Mouse (Mus musculus) forebrain, embryonic 12.5 days (tissue): ENCODE results near the gene Olfr1392. TPM values are rescaled to one million over a fixed set of nuclear protein-coding genes. Genes with fewer than 3 reads are reported as not detected.
"Not testable (repeated sequence)": the region's sequence is repeated elsewhere in the genome, so short reads cannot be mapped to it uniquely, and the experiment has no call there.

Experiments used
- ATAC-seq: fragments of 200-750 bp; cut with Nextera tagmentation; 2 replicates; pipeline ENCODE4 v1.8.0; 2017; ENCODE audit warnings: moderate TSS enrichment; ENCODE audit not compliant: low FRiP score
- H3K27ac ChIP-seq: fragments of 300-500 bp; sonication (generic); 2 replicates; pipeline ENCODE4 v1.5.1; 2016; ENCODE audit warnings: mild to moderate bottlenecking
- H3K27me3 ChIP-seq: fragments of 300-500 bp; sonication (generic); 2 replicates; pipeline ENCODE4 v1.6.1; 2016; ENCODE audit warnings: mild to moderate bottlenecking
- H3K36me3 ChIP-seq: fragments of 300-500 bp; sonication (generic); replicated peaks from 2 replicates; pipeline ENCODE4 v1.6.1; 2016; ENCODE audit warnings: mild to moderate bottlenecking
- H3K4me1 ChIP-seq: fragments of 300-500 bp; sonication (generic); 2 replicates; pipeline ENCODE4 v1.6.1; 2016
- H3K4me2 ChIP-seq: fragments of 300-500 bp; sonication (generic); 2 replicates; pipeline ENCODE4 v1.6.1; 2016; ENCODE audit warnings: mild to moderate bottlenecking, moderate library complexity
- H3K4me3 ChIP-seq: fragments of 300-500 bp; sonication (generic); replicated peaks from 2 replicates; pipeline ENCODE4 v1.5.1; 2016; ENCODE audit warnings: mild to moderate bottlenecking
- H3K9ac ChIP-seq: fragments of 300-500 bp; sonication (generic); 2 replicates; pipeline ENCODE4 v1.6.1; 2016; ENCODE audit warnings: mild to moderate bottlenecking
- H3K9me3 ChIP-seq: fragments of 300-500 bp; sonication (generic); 2 replicates; pipeline ENCODE4 v1.6.1; 2016
- WGBS: fragments of 180-500 bp; shearing (Covaris S2); methylation state at CpG from one replicate; pipeline ENCODE4 v1.1.7; 2016; 5-methylcytosine and 5-hydroxymethylcytosine counted together
- polyA plus RNA-seq: library from polyadenylated mRNA; unstranded; fragments of >200 nt; fragmentation: Nextera tagmentation; extraction: Ambion mirVana; gene quantifications from 2 replicates; pipeline ENCODE4 v1.2.1, GENCODE M21; 2016

The Olfr1392 gene
- polyA plus RNA-seq, 1 experiment from 2014 or later = not detected

DNA sequence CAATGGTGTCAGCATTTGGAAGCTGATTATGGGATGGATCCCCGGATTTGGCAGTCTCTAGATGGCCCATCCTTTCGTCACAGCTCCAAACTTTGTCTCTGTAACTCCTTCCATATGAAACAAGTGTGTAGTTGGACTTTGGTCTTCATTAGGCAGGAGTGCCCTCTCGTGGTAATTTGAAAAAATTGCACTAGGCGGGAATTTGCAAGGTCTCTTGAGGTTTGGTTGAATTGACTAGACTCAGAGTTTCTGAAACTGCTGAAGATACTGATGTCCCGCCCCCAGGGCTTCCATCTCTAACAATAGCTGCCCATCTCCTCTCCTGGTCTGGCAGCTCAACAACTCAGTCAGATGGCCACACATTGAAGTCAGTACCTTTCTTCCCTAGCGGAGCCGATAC, 13.7 kb upstream of the Olfr1392 start:
- no peak overlapping the region for H3K4me2 ChIP-seq
- H3K27me3 ChIP-seq = no peaks in the 10 kb centered on the region
- ATAC-seq = 0 out of 2 replicates have a peak, but pooled peaks have one; percentile 11
- H3K9ac ChIP-seq = no peak overlapping the region
- no peaks in the 10 kb centered on the region for H3K36me3 ChIP-seq
- WGBS = 31% methylated on average over 7 of the region's 7 CpGs
- no peaks in the 10 kb centered on the region for H3K4me1 ChIP-seq
- no peak overlapping the region for H3K27ac ChIP-seq
- H3K4me3 ChIP-seq = no peak overlapping the region
- no peaks in the 10 kb centered on the region for H3K9me3 ChIP-seq

GRCm38 (mm10) chr11:49273834-49274519, 11.1 kb upstream of the Olfr1392 start:
- H3K4me2 ChIP-seq = no peak overlapping the region

GRCm38 (mm10) chr11:49278222-49278621, 6.9 kb upstream of the Olfr1392 start, which contains the start of gene Olfr1393:
Gene Olfr1393, plus strand, starts transcription at chr11:49278304.
- Histone ChIP-seq H3K27ac (no peak within 1 kb of the TSS), H3K27me3 (no peaks in the 10 kb centered on the region), H3K9me3 (no peaks in the 10 kb centered on the region), H3K4me3 (no peak within 1 kb of the TSS), H3K4me2 (no peak within 1 kb of the TSS), H3K4me1 (no peaks in the 10 kb centered on the region), H3K9ac (no peak within 1 kb of the TSS), H3K36me3 (no peaks in the 10 kb centered on the region)
- no peak for ATAC-seq
- WGBS = 87% methylated on average over 3 of the region's 3 CpGs

More at GRCm38 (mm10) chr11:49273834-49274519, 11.1 kb upstream of the Olfr1392 start:
- ATAC-seq = peak; percentile 27; the same call in 1 of the 2 replicates
- 72% methylated on average over 11 of the region's 11 CpGs for WGBS
- H3K4me3 ChIP-seq = no peak overlapping the region
- H3K36me3 ChIP-seq = no peaks in the 10 kb centered on the region
- H3K4me1 ChIP-seq = no peaks in the 10 kb centered on the region
- H3K9ac ChIP-seq = no peak overlapping the region
- no peak overlapping the region for H3K27ac ChIP-seq
- H3K9me3 ChIP-seq = no peaks in the 10 kb centered on the region
- no peaks in the 10 kb centered on the region for H3K27me3 ChIP-seq

- H3K9ac ChIP-seq = no peak overlapping the region
- H3K4me3 ChIP-seq = no peak overlapping the region
- no peaks in the 10 kb centered on the region for H3K27me3 ChIP-seq
- no peaks in the 10 kb centered on the region for H3K4me1 ChIP-seq
- no peaks in the 10 kb centered on the region for H3K36me3 ChIP-seq
- WGBS = 84% methylated on average over 2 of the region's 2 CpGs
- no peak overlapping the region for H3K27ac ChIP-seq
- no peak for ATAC-seq
- no peaks in the 10 kb centered on the region for H3K9me3 ChIP-seq
- no peak overlapping the region for H3K4me2 ChIP-seq
Measured at GRCm38 (mm10) chr11:49287251-49287650, 2.2 kb downstream of the Olfr1392 start.

DNA sequence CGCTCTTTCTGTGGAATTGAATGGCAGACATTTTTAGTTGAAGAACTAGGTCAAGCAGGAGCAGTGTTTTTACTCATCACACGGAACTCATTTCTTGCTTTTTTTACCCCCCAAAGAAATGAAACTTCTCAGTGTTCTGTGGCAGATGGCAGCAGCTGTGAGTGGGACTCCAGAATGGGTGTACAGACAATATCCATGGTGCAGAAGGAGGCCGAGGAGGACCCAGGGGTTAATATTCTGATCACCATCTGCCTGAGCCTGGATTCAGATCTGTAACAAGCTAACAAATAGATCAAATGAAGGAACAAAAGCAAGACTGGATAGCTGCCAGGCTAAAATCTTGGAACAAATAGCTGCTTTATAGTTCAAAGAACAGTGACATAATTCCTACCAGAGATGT, 7.7 kb downstream of the Olfr1392 start:
- Histone ChIP-seq H3K9me3 (no peaks in the 10 kb centered on the region), H3K4me1 (peaks cover 2% of the 10 kb centered on the region; the same call in 1 of the 2 replicates), H3K27ac (no peak overlapping the region), H3K36me3 (no peaks in the 10 kb centered on the region), H3K27me3 (no peaks in the 10 kb centered on the region), H3K4me2 (no peak overlapping the region), H3K4me3 (no peak overlapping the region), H3K9ac (no peak overlapping the region)
- no peak for ATAC-seq
- WGBS = 66% methylated on average over 3 of the region's 3 CpGs

DNA sequence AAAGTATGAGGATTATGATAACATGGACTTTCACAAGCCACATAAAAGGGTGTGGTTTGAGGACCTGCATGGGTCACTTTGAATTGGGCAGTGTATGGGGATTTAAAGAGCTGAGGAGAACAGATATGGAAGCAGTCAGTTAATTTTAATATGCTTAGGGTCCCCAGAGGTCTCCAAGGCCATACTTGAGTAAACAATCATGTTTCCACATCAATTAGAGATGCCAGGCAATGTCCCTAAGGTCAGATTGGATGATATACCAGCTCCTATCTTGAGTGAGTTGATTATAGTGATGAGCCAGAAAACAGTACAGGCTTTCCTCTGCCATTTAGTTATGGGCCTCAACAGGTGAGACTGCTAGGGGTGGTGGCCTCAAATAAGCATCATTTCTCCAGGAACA, 19.4 kb downstream of the Olfr1392 start, which contains the start of gene Olfr10:
TSS of gene Olfr10 (plus strand) at position 301 of the 400 bp plus-strand sequence.
- Histone ChIP-seq H3K4me2 (no peak within 1 kb of the TSS), H3K9me3 (no peaks in the 10 kb centered on the region), H3K27me3 (no peaks in the 10 kb centered on the region), H3K36me3 (no peaks in the 10 kb centered on the region), H3K9ac (no peak within 1 kb of the TSS), H3K4me1 (no peaks in the 10 kb centered on the region), H3K4me3 (no peak within 1 kb of the TSS), H3K27ac (no peak within 1 kb of the TSS)
- ATAC-seq = no peak

DNA sequence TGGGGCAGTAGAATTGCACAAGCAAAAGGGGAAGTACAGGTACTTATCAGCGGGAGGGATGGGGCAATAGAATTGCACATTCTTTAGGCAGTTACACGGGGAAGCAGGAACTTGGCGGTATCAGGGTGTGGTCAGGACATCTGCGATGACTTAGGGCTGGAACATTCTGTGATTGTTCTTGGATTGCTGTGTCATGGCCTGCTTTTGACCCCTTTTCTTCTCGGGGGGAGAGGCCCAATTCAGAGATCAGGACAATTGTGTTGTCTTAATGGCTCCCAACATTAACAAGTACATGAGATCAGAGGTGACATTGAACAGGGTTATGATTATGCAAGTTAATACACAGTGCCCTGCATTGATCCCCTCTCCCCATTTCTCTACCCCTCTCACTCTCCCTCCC, 23.5 kb downstream of the Olfr1392 start:
- H3K36me3 ChIP-seq, H3K27me3 ChIP-seq, H3K9ac ChIP-seq, H3K9me3 ChIP-seq, ATAC-seq, H3K4me1 ChIP-seq, H3K4me2 ChIP-seq, H3K27ac ChIP-seq, H3K4me3 ChIP-seq: not testable (repeated sequence)
- 83% methylated on average over 5 of the region's 5 CpGs for whole genome bisulfite sequencing

DNA sequence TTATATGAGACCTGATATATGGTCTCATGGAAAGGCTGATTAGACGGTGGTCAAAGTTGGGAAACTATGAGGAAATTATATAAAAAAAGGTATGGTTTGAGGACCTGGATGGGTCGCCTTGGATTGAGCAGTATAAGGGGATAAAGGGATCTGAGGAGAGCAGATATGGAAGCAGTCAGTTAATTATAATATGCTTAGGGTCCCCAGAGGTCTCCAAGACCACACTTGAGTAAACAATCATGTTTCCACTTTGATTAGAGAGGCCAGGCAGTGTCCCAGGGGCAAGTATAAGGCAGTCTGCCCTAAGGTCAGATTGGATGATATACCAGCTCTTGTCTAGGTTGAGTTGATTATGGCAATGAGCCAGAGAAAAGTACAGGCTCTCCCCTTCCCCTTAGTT, 37.4 kb downstream of the Olfr1392 start, which contains the start of gene Olfr1391:
TSS of gene Olfr1391 (plus strand) at position 301 of the 400 bp plus-strand sequence.
- no peak for ATAC-seq
- 75% methylated on average over 2 of the region's 2 CpGs for WGBS

DNA sequence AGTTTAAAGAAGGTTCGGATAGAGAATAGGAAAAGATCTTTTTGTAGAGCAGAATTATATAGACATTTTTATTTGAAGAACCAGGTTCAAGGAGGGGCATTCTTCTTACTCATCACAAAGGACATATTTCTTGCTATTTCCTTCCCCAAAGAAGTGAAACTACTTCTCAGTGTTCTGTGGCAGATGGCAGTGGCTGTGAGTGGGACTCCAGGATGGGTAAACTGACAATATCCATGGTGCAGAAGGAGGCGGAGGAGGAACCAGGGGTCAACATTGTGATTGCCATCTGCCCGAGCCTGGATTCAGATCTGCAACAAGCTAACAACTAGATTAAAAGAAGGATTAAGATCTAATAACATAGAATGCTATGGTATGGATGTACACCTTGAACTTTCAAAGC, 41.6 kb downstream of the Olfr1392 start:
- ATAC-seq = no peak
- Histone ChIP-seq H3K4me1 (no peaks in the 10 kb centered on the region), H3K27ac (no peak overlapping the region), H3K9me3 (no peaks in the 10 kb centered on the region), H3K27me3 (no peaks in the 10 kb centered on the region), H3K36me3 (no peaks in the 10 kb centered on the region), H3K9ac (no peak overlapping the region), H3K4me3 (no peak overlapping the region), H3K4me2 (no peak overlapping the region)
- 90% methylated on average over 3 of the region's 3 CpGs for WGBS

More for the DNA sequence above, 37.4 kb downstream of the Olfr1392 start, which contains the start of gene Olfr1391:
- Histone ChIP-seq H3K4me1 (no peaks in the 10 kb centered on the region), H3K4me3 (no peak within 1 kb of the TSS), H3K27ac (no peak within 1 kb of the TSS), H3K9me3 (no peaks in the 10 kb centered on the region), H3K36me3 (no peaks in the 10 kb centered on the region), H3K27me3 (no peaks in the 10 kb centered on the region), H3K4me2 (no peak within 1 kb of the TSS), H3K9ac (no peak within 1 kb of the TSS)

DNA sequence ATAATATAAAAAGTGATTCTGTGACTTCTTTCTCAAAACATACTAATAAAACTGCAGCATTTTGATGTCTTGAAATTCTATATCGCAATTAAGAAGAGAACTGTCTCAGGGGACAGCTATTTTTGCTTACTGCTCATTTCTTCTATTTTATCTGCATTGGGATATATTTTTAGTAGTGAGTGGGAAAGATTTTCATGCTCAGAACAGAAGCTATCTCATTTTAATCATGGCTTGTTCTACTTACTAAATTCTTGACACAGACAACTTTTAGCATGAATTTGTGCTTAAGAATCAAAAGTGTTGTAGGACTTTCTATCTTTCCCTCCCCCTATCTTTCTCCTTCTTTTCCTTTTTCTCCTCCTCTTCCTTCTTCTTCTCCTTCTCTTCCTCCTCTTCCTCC, 44.6 kb downstream of the Olfr1392 start:
- Histone ChIP-seq H3K9ac (no peak overlapping the region), H3K4me1 (no peaks in the 10 kb centered on the region), H3K9me3 (no peaks in the 10 kb centered on the region), H3K27ac (no peak overlapping the region), H3K4me3 (no peak overlapping the region), H3K4me2 (no peak overlapping the region), H3K27me3 (no peaks in the 10 kb centered on the region), H3K36me3 (no peaks in the 10 kb centered on the region)
- no peak for ATAC-seq
- 82% methylated on average over 1 of the region's 1 CpGs for WGBS

GRCm38 (mm10) chr11:49334888-49335287, 49.8 kb downstream of the Olfr1392 start, which contains the start of gene Olfr1390:
Gene Olfr1390, plus strand, starts transcription at chr11:49335188.
- Histone ChIP-seq H3K4me1 (no peaks in the 10 kb centered on the region), H3K9me3 (no peaks in the 10 kb centered on the region), H3K4me3 (no peak within 1 kb of the TSS), H3K36me3 (no peaks in the 10 kb centered on the region), H3K27me3 (no peaks in the 10 kb centered on the region), H3K27ac (no peak within 1 kb of the TSS), H3K4me2 (no peak within 1 kb of the TSS), H3K9ac (no peak within 1 kb of the TSS)
- no peak for ATAC-seq
- WGBS = 91% methylated on average over 1 of the region's 1 CpGs

- WGBS = 73% methylated on average over 4 of the region's 4 CpGs
- no peak overlapping the region for H3K27ac ChIP-seq
- no peak overlapping the region for H3K4me3 ChIP-seq
- H3K4me2 ChIP-seq = no peak overlapping the region
- H3K9ac ChIP-seq = no peak overlapping the region
- H3K4me1 ChIP-seq = no peaks in the 10 kb centered on the region
- H3K27me3 ChIP-seq = no peaks in the 10 kb centered on the region
- no peaks in the 10 kb centered on the region for H3K36me3 ChIP-seq
- ATAC-seq = no peak
- no peaks in the 10 kb centered on the region for H3K9me3 ChIP-seq
Measured at GRCm38 (mm10) chr11:49337150-49337832, 52.2 kb downstream of the Olfr1392 start.
